Mouse (Mus musculus): Measurements from ENCODE around the gene Cngb1.

Cngb1 gene

DNA sequence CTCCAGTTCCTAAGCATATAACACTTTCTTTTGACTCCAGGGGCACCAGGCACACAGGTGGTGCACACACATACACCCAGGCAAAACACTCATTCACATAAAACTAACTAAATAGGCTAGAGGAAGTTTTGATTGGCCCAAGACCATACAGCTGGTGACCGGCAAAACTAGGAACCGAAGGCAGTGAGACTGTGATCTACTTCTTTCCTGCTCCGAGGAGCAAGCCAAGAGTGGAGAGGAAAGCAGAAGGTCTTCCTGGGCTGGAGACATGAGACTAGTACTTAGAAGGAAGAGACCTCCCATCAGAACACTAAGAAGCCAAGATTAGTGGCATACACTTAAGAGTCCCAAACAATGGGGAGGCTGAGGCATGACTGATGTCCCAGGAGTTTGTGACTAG, 16.8 kb upstream of the Cngb1 start:
- DNase-seq = no peak

- DNase-seq = peak; percentile 56 to 64
These were observed 14.1 kb upstream of the Cngb1 start for GRCm38 (mm10) chr8:95320224-95321139.

DNA sequence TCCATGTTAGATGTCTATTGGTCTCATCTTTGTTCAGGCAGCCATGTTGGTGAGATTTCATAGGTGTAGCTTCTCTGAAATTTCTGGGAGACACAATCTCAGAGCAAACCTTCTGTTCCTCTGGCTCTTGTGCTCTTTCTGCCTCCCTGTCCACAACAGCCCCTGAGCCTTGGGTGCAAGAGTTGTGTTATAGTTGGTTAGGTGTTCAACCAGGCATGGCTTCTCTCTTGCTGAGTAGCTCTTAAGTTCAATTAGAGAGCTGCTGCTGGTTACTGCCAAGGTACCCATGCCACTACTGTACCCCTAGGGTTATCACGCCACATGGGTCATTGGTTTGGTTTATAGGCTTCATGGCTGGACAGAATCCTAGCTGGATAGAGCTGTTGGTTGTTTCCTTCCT, 9.0 kb upstream of the Cngb1 start:
- DNase-seq = no peak

DNA sequence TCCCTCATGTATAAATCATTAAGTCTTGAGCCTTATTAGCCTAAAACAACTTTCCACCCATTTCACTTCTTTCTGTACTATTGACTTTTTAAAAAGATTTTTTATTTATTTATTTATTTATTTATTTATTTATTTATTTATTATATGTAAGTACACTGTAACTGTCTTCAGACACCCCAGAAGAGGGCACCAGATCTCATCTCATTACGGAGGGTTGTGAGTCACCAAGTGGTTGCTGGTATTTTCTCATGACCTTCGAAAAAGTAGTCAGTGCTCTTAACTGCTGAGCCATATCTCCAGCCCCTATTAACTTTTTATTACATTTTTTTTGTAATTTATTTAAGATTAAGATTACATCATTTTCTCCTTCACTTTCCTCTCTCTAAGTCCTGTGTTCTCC, 8.3 kb upstream of the Cngb1 start:
- no peak for DNase-seq

DNA sequence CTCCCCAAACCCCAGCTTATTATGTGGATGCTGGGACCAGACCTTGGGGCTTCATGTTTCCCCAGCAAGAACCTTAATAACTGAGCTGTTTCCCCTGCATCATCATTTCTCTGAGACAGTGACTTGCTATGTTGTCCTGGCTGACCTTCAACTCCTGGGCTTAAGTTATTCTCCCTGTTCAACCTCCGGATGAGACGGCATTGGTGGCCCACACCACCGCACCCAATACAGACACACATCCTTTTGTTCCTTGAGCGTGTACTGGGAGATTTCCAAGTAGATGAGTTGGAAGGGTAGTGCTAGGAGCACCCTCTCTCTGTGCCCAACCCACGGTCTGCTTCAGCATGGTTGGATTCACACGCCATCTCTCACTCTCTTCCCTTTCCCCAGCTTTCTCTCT, 7.5 kb upstream of the Cngb1 start:
- no peak for DNase-seq

- DNase-seq = no peak
These were observed 6.5 kb upstream of the Cngb1 start for GRCm38 (mm10) chr8:95312836-95313235.

DNA sequence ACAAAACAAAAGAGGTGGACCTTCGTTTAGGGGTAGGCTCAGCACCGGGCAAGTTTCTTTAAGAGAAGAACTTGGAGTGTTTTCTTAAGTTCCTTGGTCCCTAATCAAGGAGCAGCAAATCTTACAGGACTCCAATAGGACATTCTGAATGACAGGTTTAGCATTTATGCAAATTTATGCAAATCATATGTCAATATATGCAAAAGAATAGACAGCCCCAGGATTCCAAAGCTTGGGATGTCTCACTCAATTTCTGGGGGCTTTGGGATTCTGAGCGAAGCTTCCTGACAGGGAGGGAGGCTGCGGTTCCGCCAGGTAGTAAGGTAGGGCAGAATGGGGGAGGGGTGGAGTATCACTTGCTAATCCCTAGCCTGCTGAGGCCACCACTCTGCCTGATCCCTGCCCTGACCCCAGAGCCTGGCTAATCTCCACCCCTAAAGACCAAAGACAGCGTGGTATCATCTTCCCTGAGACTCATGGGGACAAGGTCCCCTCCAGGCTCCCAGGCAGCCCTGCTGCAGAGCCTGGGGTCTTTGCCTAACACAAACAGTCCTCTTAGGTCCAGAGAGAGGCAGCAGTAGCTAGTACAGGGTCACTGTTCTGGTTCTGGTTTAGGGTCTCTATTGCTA, 4.1 kb upstream of the Cngb1 start, which contains the start of gene Tepp:
TSS of gene Tepp (plus strand) at position 225 of the 629 bp plus-strand sequence.
- DNase-seq = no peak

- no peak for DNase-seq
These were observed 859 bp downstream of the Cngb1 start for GRCm38 (mm10) chr8:95305526-95305925.

GRCm38 (mm10) chr8:95302410-95302809, 4.0 kb downstream of the Cngb1 start:
- no peak for DNase-seq

DNA sequence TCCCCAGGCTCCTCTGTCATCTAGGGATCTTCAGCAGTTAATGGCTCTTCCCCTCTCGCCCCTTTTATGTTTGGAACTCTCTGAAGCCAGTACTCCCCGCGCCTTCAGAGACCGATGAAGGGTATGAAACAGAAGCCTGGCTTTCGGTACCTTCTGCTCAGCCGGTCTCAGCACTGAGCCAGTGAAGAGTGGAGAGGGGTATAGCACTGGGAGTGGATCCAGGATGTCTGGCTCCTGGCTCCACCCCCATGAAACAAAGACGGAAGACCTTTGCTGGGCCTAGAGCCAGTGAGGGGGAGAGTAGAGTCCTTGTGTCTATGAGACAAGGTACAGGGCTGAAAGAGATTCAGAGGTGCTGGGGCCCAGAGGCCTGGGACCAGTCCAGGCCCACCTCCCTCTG, 12.5 kb downstream of the Cngb1 start:
- no peak for DNase-seq

GRCm38 (mm10) chr8:95293172-95293571, 13.2 kb downstream of the Cngb1 start:
- peak; percentile 8 to 21 for DNase-seq

DNA sequence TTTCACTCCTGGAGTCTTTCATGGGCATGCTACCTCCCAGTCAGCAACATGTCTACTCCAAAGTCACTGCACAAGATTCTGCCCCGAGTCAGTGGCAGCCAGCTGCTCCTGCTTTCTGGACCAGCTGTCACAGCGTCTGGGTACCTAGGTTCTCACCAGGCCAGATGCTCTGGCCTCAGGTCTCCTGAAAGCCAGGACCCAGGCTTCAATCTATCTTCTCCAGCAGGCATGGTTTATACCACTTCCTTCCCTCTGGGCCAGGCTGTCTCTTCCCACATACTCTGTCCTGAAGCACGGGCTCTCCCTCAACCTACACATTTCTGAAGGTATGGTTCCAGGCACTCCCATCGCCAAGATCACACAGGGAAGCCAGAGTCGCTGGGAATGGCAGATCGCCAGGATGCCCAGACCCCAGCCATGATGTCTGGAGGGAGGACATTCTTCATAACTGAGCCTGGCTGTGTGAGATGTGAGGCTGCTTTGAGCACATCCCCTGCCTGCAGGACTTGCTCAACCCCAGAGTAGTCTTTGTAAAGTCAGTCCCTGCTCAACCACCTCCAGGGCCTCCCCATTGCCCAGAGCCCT, 17.2 kb downstream of the Cngb1 start:
- no peak for DNase-seq

GRCm38 (mm10) chr8:95281493-95281892, 24.9 kb downstream of the Cngb1 start:
- no peak for DNase-seq

- DNase-seq = no peak
These were observed 33.5 kb downstream of the Cngb1 start for GRCm38 (mm10) chr8:95272871-95273270.

GRCm38 (mm10) chr8:95271841-95272240, 34.5 kb downstream of the Cngb1 start:
- no peak for DNase-seq

- DNase-seq = no peak
These were observed 35.9 kb downstream of the Cngb1 start for GRCm38 (mm10) chr8:95270501-95270900.

DNA sequence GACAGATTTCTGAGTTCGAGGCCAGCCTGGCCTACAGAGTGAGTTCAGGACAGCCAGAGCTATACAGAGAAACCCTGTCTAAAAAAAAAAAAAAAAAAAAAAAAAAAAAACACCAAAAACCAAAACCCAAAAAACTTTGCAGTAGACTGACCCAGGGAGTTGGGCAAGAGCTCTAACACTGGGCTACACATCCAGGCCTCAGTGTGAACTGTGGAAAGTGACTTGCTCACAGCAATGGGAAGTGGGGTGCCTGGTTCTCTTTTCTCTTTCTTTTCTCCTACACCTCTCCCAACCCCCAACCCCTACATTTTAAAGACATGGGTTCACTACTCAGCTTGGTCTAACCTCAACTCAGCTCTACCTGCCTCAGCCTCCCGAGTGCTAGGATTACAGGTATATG, 44.2 kb downstream of the Cngb1 start:
- DNase-seq = no peak

DNA sequence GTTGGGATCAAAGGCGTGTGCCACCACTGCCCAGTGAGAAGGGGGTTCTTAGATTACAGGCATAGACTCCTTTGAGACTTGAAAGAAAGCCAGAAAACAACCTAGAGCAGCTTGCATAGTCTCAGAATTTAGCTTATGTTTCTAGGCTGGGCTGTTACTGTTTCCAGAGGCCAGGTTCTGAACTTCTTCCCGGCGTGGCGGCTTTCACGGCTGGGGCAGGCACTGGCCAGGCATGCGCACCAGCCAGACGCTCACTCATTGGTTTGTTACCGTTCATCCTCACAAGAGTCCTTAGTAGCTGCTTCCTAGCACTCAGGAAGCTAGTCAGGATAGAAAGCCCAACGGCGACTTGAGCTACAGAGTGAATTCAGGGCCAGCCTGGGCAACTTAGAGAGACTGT, 50.8 kb downstream of the Cngb1 start:
- no peak for DNase-seq

- DNase-seq = peak; percentile 94 to 96
These were observed 51.6 kb downstream of the Cngb1 start for GRCm38 (mm10) chr8:95254564-95255434.

DNA sequence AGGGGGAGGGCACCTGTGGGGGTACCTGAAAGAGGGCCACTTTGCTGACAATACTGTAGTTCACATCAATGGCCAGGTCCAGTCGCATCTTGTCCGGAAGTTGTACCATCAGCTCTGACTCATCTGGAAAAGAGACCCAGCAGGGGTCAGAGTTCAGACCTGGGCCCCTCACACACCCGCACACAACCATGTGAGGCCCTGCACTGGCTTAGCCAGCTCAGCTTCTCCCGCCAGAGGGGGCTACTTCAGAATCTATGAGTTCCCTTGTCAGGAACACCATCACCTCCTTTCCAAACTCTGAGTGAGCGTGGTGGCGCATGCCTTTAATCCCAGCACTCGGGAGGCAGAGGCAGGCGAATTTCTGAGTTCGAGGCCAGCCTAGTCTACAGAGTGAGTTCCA, 54.3 kb downstream of the Cngb1 start:
- DNase-seq = no peak

DNA sequence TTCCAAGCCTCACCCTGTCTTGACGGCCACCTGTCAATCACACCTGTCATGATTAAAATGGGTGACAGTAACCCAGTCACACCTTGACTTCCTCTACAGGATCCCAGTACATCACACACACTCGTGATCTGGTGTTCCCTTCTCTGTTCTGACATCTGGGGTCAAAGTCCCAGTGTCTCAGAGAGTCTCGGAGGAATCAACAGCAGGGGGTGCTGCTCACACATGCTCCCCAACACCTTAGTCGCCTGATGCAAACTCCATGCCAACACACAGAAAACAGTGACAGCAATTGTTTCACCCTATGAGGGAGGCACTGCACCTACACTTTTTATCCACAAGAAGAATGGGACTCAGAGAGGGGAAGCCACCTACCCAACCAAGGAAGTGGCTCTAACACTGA, 56.5 kb downstream of the Cngb1 start:
- DNase-seq = no peak

- DNase-seq = no peak
These were observed 59.1 kb downstream of the Cngb1 start for GRCm38 (mm10) chr8:95247277-95247676.

GRCm38 (mm10) chr8:95245180-95245579, 61.2 kb downstream of the Cngb1 start:
- DNase-seq = no peak

All from cerebellum, adult 18-20 months (tissue).